Mouse (Mus musculus): Measurements from ENCODE around the gene Fgfr1op.

- TF ChIP-seq CTCF (IDR thresholded peaks at IDR 0.05 in 2 of 3, conservative IDR thresholded peaks at IDR 0.05 in 1 of 3; ENCODE audit: control insufficient read depth in 1 of 3, insufficient read depth in 1 of 3, low read depth in 2 of 3, low read length in 3 of 3, poor library complexity in 1 of 3, severe bottlenecking in 1 of 3) (no peak), MAFK (IDR thresholded peaks at IDR 0.05; ENCODE audit: borderline replicate concordance, low read depth, low read length) (no peak), POLR2A (IDR thresholded peaks at IDR 0.05; ENCODE audit: control insufficient read depth in 1 of 2, insufficient read depth in 1 of 2, low read depth in 1 of 2, low read length in 2 of 2, poor library complexity in 1 of 2) (no peak), NRF1 (IDR thresholded peaks at IDR 0.05; ENCODE audit: insufficient read depth, low read depth, low read length, poor library complexity, severe bottlenecking) (no peak), TCF12 (IDR thresholded peaks at IDR 0.05; ENCODE audit: low read depth, low read length) (no peak), MYC (IDR thresholded peaks at IDR 0.05; ENCODE audit: low read depth, low read length) (no peak), EP300 (IDR thresholded peaks at IDR 0.05; ENCODE audit: low read depth in 1 of 2, low read length in 2 of 2) (no peak)
These were observed 41.4 kb downstream of the Fgfr1op start for GRCm38 (mm10) chr17:8206691-8207090.
